Mouse (Mus musculus): ENCODE results near the gene Lrrc20. TPM values are rescaled to one million over a fixed set of nuclear protein-coding genes. Genes with fewer than 3 reads are reported as not detected.
"Not testable (repeated sequence)": the region's sequence is repeated elsewhere in the genome, so short reads cannot be mapped to it uniquely, and the experiment has no call there.

The Lrrc20 gene
- total and polyA plus RNA-seq, 3 experiments: 29.9 to 38.9 (median 32.0) TPM

GRCm38 (mm10) chr10:61447581-61448353, 27.8 kb upstream of the Lrrc20 start:
- 48% methylated on average over 10 of the region's 10 CpGs for WGBS
- peak; percentile 51 to 52 for DNase-seq

GRCm38 (mm10) chr10:61448834-61449233, 26.8 kb upstream of the Lrrc20 start:
- no peak overlapping the region for H3K9ac ChIP-seq (ENCODE audit: low read depth, low read length)
- intact Hi-C loops (cut with DNase I): loop anchor here (5.0 kb wide), 1 partner anchor 82 kb away; no protein-coding TSS in a partner anchor
- peaks cover 17% of the 10 kb centered on the region for H3K36me3 ChIP-seq (ENCODE audit: control insufficient read depth, insufficient read depth, low read length)
- H3K27ac ChIP-seq: peak overlapping the region; percentile 81
- peaks cover 9% of the 10 kb centered on the region for H3K79me2 ChIP-seq (replicated peaks; ENCODE audit: control insufficient read depth, insufficient read depth, low read length)
- WGBS: 49% methylated on average over 3 of the region's 3 CpGs
- no peaks in the 10 kb centered on the region for H3K27me3 ChIP-seq (ENCODE audit: control insufficient read depth, insufficient read depth, low read length)
- H3K4me3 ChIP-seq: no peak overlapping the region
- TF ChIP-seq POLR2A (IDR thresholded peaks at IDR 0.05; ENCODE audit: insufficient read depth, low read depth, low read length): no peak
- no peak for TF ChIP-seq EP300 (IDR thresholded peaks at IDR 0.05; ENCODE audit: insufficient read depth, low read depth, low read length)
- no peak for TF ChIP-seq CTCF (IDR thresholded peaks at IDR 0.05)
- DNase-seq: no peak
- H3K4me1 ChIP-seq (ENCODE audit: control insufficient read depth, insufficient read depth, low read length): peaks cover 27% of the 10 kb centered on the region

More at GRCm38 (mm10) chr10:61447581-61448353, 27.8 kb upstream of the Lrrc20 start:
- Histone ChIP-seq H3K4me3 (peak overlapping the region; percentile 23; the same call in 1 of the 2 replicates), H3K9ac (ENCODE audit: low read depth, low read length) (no peak overlapping the region), H3K27ac (peak overlapping the region; percentile 81), H3K4me1 (ENCODE audit: control insufficient read depth, insufficient read depth, low read length) (peaks cover 35% of the 10 kb centered on the region), H3K79me2 (replicated peaks; ENCODE audit: control insufficient read depth, insufficient read depth, low read length) (peaks cover 9% of the 10 kb centered on the region), H3K36me3 (ENCODE audit: control insufficient read depth, insufficient read depth, low read length) (peaks cover 19% of the 10 kb centered on the region), H3K27me3 (ENCODE audit: control insufficient read depth, insufficient read depth, low read length) (no peaks in the 10 kb centered on the region)
- TF ChIP-seq POLR2A (IDR thresholded peaks at IDR 0.05; ENCODE audit: insufficient read depth, low read depth, low read length): no peak
- no peak for TF ChIP-seq CTCF (IDR thresholded peaks at IDR 0.05)
- TF ChIP-seq EP300 (IDR thresholded peaks at IDR 0.05; ENCODE audit: insufficient read depth, low read depth, low read length): no peak
- intact Hi-C loops (cut with DNase I): loop anchor here (5.0 kb wide), 1 partner anchor 80 kb away; no protein-coding TSS in a partner anchor

GRCm38 (mm10) chr10:61451463-61451930, 24.1 kb upstream of the Lrrc20 start:
- TF ChIP-seq POLR2A (IDR thresholded peaks at IDR 0.05; ENCODE audit: insufficient read depth, low read depth, low read length): 0 out of 2 replicates have a peak, but pooled peaks have one; percentile 30
- TF ChIP-seq EP300 (IDR thresholded peaks at IDR 0.05; ENCODE audit: insufficient read depth, low read depth, low read length): no peak
- Histone ChIP-seq H3K79me2 (replicated peaks; ENCODE audit: control insufficient read depth, insufficient read depth, low read length) (peaks cover 7% of the 10 kb centered on the region), H3K27me3 (ENCODE audit: control insufficient read depth, insufficient read depth, low read length) (no peaks in the 10 kb centered on the region), H3K4me3 (peak overlapping the region; percentile 87), H3K27ac (peak overlapping the region; percentile 82), H3K4me1 (ENCODE audit: control insufficient read depth, insufficient read depth, low read length) (peaks cover 22% of the 10 kb centered on the region), H3K9ac (ENCODE audit: low read depth, low read length) (peak overlapping the region; percentile 94), H3K36me3 (ENCODE audit: control insufficient read depth, insufficient read depth, low read length) (peaks cover 14% of the 10 kb centered on the region)
- intact Hi-C loops (cut with DNase I): loop anchor here (2.0 kb wide), 1 partner anchor 27 kb away; no protein-coding TSS in a partner anchor
- peak; percentile 48 to 54 for DNase-seq
- 4% methylated on average over 8 of the region's 8 CpGs for WGBS

GRCm38 (mm10) chr10:61451931-61452617, 23.5 kb upstream of the Lrrc20 start:
- intact Hi-C loops (cut with DNase I): loop anchor here (2.0 kb wide), 1 partner anchor 27 kb away; no protein-coding TSS in a partner anchor
- H3K4me1 ChIP-seq (ENCODE audit: control insufficient read depth, insufficient read depth, low read length): peaks cover 18% of the 10 kb centered on the region
- H3K9ac ChIP-seq (ENCODE audit: low read depth, low read length): peak overlapping the region; percentile 94
- TF ChIP-seq CTCF (IDR thresholded peaks at IDR 0.05) (no peak), POLR2A (IDR thresholded peaks at IDR 0.05; ENCODE audit: insufficient read depth, low read depth, low read length) (no peak), EP300 (IDR thresholded peaks at IDR 0.05; ENCODE audit: insufficient read depth, low read depth, low read length) (no peak)
- WGBS: under 1% methylated on average over 52 of the region's 62 CpGs
- H3K36me3 ChIP-seq (ENCODE audit: control insufficient read depth, insufficient read depth, low read length): peaks cover 11% of the 10 kb centered on the region
- peak; percentile 63 to 69 for DNase-seq
- peaks cover 5% of the 10 kb centered on the region for H3K79me2 ChIP-seq (replicated peaks; ENCODE audit: control insufficient read depth, insufficient read depth, low read length)
- H3K4me3 ChIP-seq: peak overlapping the region; percentile 87
- H3K27ac ChIP-seq: peak overlapping the region; percentile 82
- H3K27me3 ChIP-seq (ENCODE audit: control insufficient read depth, insufficient read depth, low read length): no peaks in the 10 kb centered on the region

GRCm38 (mm10) chr10:61452645-61453044, 23.0 kb upstream of the Lrrc20 start, which contains the start of gene Eif4ebp2:
Gene Eif4ebp2 (minus strand): TSS chr10:61452661.
- 1% methylated on average over 36 of the region's 36 CpGs for WGBS
- no peak for TF ChIP-seq CTCF (IDR thresholded peaks at IDR 0.05)
- TF ChIP-seq POLR2A (IDR thresholded peaks at IDR 0.05; ENCODE audit: insufficient read depth, low read depth, low read length): peak; percentile 95
- TF ChIP-seq EP300 (IDR thresholded peaks at IDR 0.05; ENCODE audit: insufficient read depth, low read depth, low read length): peak; percentile 83
- intact Hi-C loops (cut with DNase I): no loop called here
- Histone ChIP-seq H3K9ac (ENCODE audit: low read depth, low read length) (peak within 1 kb of the TSS; percentile 94), H3K27me3 (ENCODE audit: control insufficient read depth, insufficient read depth, low read length) (no peaks in the 10 kb centered on the region), H3K4me1 (ENCODE audit: control insufficient read depth, insufficient read depth, low read length) (peaks cover 15% of the 10 kb centered on the region), H3K79me2 (replicated peaks; ENCODE audit: control insufficient read depth, insufficient read depth, low read length) (peaks cover 5% of the 10 kb centered on the region), H3K27ac (peak within 1 kb of the TSS; percentile 82), H3K36me3 (ENCODE audit: control insufficient read depth, insufficient read depth, low read length) (peaks cover 11% of the 10 kb centered on the region), H3K4me3 (peak within 1 kb of the TSS; percentile 87)
- DNase-seq: peak; percentile 98 to 100

GRCm38 (mm10) chr10:61453171-61453570, 22.4 kb upstream of the Lrrc20 start:
- H3K36me3 ChIP-seq (ENCODE audit: control insufficient read depth, insufficient read depth, low read length): peaks cover 11% of the 10 kb centered on the region
- H3K4me3 ChIP-seq; DNase-seq; H3K79me2 ChIP-seq (replicated peaks; ENCODE audit: control insufficient read depth, insufficient read depth, low read length); H3K9ac ChIP-seq (ENCODE audit: low read depth, low read length); H3K27me3 ChIP-seq (ENCODE audit: control insufficient read depth, insufficient read depth, low read length); intact Hi-C loops (cut with DNase I); H3K27ac ChIP-seq: not testable (repeated sequence)
- WGBS: 68% methylated on average over 3 of the region's 3 CpGs
- H3K4me1 ChIP-seq (ENCODE audit: control insufficient read depth, insufficient read depth, low read length): peaks cover 12% of the 10 kb centered on the region
